8 mouse cellular contexts compared by ENCODE assay signal in the genomic region with DNA sequence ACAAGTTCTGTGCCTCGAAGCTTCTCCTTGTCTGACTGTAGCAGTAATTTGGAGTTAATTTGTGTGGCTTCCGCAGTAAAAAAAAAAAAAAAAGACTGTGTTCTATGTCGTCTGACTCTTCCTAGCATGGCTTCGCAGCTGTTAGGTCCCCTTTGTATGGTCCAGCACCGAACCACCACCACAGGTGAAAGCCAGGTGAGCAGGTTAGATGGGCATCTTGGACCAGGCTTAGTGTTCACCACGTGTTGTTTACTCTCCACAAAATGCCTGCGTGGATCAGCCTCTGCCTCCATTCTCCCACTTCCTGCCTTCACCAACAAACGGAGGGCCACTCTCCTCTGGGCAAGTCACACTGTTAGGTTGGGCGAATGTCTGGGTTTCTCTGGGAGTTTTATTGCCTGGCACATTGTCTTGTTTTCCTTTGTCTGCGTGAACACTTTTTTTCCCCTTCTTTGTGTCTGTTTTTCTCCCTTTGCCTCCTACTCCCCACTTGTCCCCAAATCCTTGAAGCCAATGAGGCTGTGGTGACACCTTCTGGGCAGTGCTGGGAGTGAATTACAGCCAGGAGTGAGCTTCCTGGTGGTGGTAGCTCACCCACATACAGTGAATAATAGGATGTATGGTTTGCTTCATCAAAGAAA.
DNase-seq lines count a peak whose midpoint lies in the region; ATAC-seq lines count a peak whose summit lies in the region.

No protein-coding gene starts in this region.

- no peaks in the 10 kb centered on the region; the same call in 1 of the 2 replicates for H3K4me1 ChIP-seq in intestine, embryonic 14.5 days (replicated peaks; ENCODE audit: control insufficient read depth, insufficient read depth, low read length)

- H3K4me2 ChIP-seq in intestine, embryonic 14.5 days (ENCODE audit: low read length), result peak overlapping the region; percentile 53

- no peaks in the 10 kb centered on the region for H3K27me3 ChIP-seq in intestine, embryonic 14.5 days (replicated peaks; ENCODE audit: control insufficient read depth, insufficient read depth, low read length)

- H3K9ac ChIP-seq in intestine, embryonic 14.5 days (ENCODE audit: low read length), result peak overlapping the region; percentile 35; the same call in 1 of the 2 replicates

- no peaks in the 10 kb centered on the region for H3K36me3 ChIP-seq in intestine, embryonic 14.5 days (ENCODE audit: control insufficient read depth, insufficient read depth, low read length)

- peak; percentile 90 for DNase-seq in NIH3T3 (ENCODE audit: low read depth)
- DNase-seq in gastrocnemius, postnatal 10 days, result peak; percentile 60
- DNase-seq in intestine, embryonic 14.5 days (ENCODE audit: low spot score), result peak; percentile 83
- peak; percentile 41 to 60 for DNase-seq in left cerebral cortex, adult 8-10 months (ENCODE audit: low spot score in 2 of 2)
- DNase-seq in right cerebral cortex, postnatal 4 days, result peak; percentile 68

- WGBS in intestine, embryonic 14.5 days, result 27% methylated on average over 10 of the region's 10 CpGs

- ATAC-seq in common myeloid progenitor, adult 5-6 weeks (replicated peaks; ENCODE audit: low read depth, poor library complexity, severe bottlenecking), result peak; percentile 66
- no peak; the same call in 1 of the 2 replicates for ATAC-seq in intestine, embryonic 14.5 days (replicated peaks; ENCODE audit: low FRiP score, low TSS enrichment, low read depth)
- ATAC-seq in megakaryocyte progenitor cell, adult 5-6 weeks (replicated peaks; ENCODE audit: poor library complexity), result peak; percentile 66
- ATAC-seq in megakaryocyte, adult 5-6 weeks (ENCODE audit: poor library complexity, severe bottlenecking), result no peak

- H3K9me3 ChIP-seq in intestine, embryonic 14.5 days (ENCODE audit: control insufficient read depth, low read length), result no peaks in the 10 kb centered on the region

- H3K4me3 ChIP-seq in intestine, embryonic 14.5 days (ENCODE audit: low read depth, low read length), result no peak overlapping the region

- H3K27ac ChIP-seq in intestine, embryonic 14.5 days (ENCODE audit: low read depth), result no peak overlapping the region

Comparison
In these comparisons a context has a peak if more than half of its experiments do, and no peak if none do; other contexts are left out.
1. ATAC-seq: peak in common myeloid progenitor, adult 5-6 weeks (single experiment) and megakaryocyte progenitor cell, adult 5-6 weeks (single experiment); none in intestine, embryonic 14.5 days (single experiment) and megakaryocyte, adult 5-6 weeks (single experiment).
2. Peak in every context shown above with its lines, with median percentiles within 50 percentile points of each other: DNase-seq.